ENCODE assay signal across 15 mouse cellular contexts in genomic region chr19:31602578-31602977, GRCm38 (mm10).
"Had no signal": no experiment of that assay in that cellular context is flagged by ENCODE, and none has a peak within 500 bp of the region (broad histone marks: within the 10 kb centered on the region; RNA-seq: fewer than 3 reads in every experiment).

No protein-coding gene starts in this region.

- H3K4me1 ChIP-seq: kidney, embryonic 15.5 days; limb, embryonic 13.5 days; neural tube, embryonic 13.5 days had no signal

- ATAC-seq: midbrain, embryonic 16.5 days had no signal

- DNase-seq: kidney, adult 11 months; kidney, postnatal 25 days; layer of hippocampus, adult 9-11 months; layer of hippocampus, postnatal 36 days; left cerebral cortex, postnatal 4 days; lung, adult 18-20 months; right cerebral cortex, postnatal 14 days; thymus, adult 18-20 months; thymus, postnatal 14 days had no signal

- H3K27me3 ChIP-seq: kidney, embryonic 15.5 days; limb, embryonic 13.5 days; neural tube, embryonic 13.5 days had no signal

- H3K9me3 ChIP-seq: kidney, embryonic 15.5 days; limb, embryonic 13.5 days; neural tube, embryonic 13.5 days had no signal

- H3K4me3 ChIP-seq: kidney, embryonic 15.5 days; limb, embryonic 13.5 days; neural tube, embryonic 13.5 days had no signal

- H3K27ac ChIP-seq: kidney, embryonic 15.5 days; limb, embryonic 13.5 days; liver, embryonic 14.5 days; neural tube, embryonic 13.5 days had no signal

- H3K36me3 ChIP-seq: kidney, embryonic 15.5 days; limb, embryonic 13.5 days; neural tube, embryonic 13.5 days had no signal

- H3K4me2 ChIP-seq: kidney, embryonic 15.5 days; limb, embryonic 13.5 days; midbrain, embryonic 11.5 days; neural tube, embryonic 13.5 days had no signal

- H3K9ac ChIP-seq: kidney, embryonic 15.5 days; limb, embryonic 13.5 days; liver, embryonic 14.5 days; neural tube, embryonic 13.5 days had no signal
